Mouse (Mus musculus) bone marrow, adult 2 months (tissue): Measurements from ENCODE around the gene Mef2b.

Experiments
- CTCF ChIP-seq: fragments of 200-500 bp; IDR thresholded peaks from 2 replicates; pipeline ENCODE4 v1.5.1; 2011; ENCODE audit warnings: low read length, control low read depth; ENCODE audit not compliant: control insufficient read depth, insufficient read depth
- POLR2A ChIP-seq: fragments of 200-500 bp; IDR thresholded peaks from 2 replicates; pipeline ENCODE4 v1.6.1; 2011; ENCODE audit warnings: low read depth, mild to moderate bottlenecking, control low read depth, low read length, borderline replicate concordance; ENCODE audit not compliant: control insufficient read depth

DNA sequence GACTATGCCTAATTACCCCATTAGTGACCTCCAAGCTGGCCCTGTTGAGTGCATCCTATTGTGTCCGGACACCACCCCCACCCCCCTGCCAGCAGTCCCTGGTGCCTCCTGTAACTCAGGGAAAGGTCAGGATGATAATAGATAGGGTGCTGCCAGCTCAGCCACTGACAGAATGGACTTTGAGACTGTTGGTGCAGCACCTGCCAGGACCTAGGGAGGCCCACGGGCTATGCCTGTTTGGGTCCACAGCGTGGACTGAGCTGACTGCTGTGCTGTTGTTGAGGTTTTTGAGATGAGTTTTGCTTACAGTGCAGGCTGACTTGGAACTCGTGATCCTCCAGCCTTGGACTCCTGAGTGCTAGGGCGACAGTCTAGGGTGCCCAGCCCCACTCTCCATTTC lies 53.7 kb downstream of the Mef2b start:
- TF ChIP-seq POLR2A (no peak), CTCF (no peak)
